Mouse (Mus musculus) lung, postnatal 14 days (tissue): ENCODE results near the gene Snx1.

Experiments
- DNase-seq: peaks from one replicate; pipeline ENCODE4 v3.0.0; 2021

The Snx1 gene

DNA sequence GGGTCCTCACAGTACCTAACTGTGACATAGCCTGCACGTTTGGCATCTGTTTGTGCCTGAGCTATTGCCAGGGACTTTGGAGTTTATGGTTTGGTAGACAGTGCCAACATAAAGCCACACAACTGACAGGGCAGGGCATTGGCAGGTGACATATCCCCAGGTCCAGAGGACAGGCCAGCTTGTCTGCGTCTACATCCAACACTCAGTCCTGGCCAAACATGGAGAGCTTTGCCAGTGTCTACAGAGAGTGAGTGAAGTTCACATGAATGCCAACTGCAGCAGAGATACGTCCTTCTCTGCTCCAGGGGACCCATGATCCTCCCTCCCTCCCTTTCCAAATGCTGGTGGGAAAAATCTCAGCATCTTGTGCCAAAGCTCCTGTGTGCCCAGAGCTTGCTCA, 42.2 kb downstream of the Snx1 start:
- no peak for DNase-seq

DNA sequence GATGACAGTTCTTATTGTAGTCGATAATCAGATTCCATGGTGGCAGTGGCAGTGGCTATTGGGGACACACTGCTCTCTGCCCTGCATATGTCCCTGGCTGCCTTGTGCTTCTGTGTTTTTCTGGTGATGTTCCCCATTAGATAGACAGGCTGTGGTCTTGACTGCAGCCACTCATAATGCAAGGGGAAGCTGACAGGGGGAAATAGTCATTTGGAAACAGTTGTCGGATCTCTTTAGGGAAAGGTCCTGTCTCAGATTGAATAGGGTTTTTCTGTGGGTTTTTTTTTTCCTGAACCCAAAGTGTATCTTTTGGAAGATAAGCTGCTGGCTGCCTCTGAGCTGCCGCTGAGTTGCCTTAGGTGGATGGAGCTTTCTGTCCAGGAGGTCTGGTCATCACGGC, 44.4 kb downstream of the Snx1 start:
- DNase-seq: no peak

DNA sequence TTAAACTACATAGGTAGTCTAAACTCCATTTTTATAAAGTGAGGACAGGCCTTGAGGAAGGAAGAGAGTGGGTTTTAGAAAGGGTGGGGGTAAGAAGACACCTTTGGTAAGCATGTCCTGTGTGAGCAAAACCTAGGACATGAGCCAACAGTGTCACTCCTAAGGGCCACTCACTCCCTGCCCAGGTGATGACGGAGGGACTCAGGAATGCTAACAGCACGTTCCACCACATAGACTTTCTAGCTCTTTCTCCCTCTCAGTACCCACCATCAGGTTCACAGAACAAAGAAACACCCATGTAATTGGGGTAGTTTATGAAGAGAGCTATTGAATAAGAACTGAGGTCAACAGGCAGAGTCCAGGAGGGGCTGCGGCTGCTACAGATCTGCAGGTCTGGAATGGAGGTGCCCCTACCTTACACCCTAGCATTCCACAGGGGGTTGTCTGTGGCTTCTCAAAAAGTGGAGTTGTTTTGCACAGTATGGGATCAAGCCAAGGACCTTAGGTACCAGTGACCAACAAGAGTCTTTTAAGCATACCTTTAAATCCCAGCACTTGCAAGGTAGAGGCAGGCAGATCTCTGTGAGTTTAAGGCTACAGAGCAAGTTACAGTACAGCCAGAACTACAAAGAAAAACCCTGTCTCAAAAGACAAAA, 45.5 kb downstream of the Snx1 start:
- DNase-seq: peak; percentile 46

DNA sequence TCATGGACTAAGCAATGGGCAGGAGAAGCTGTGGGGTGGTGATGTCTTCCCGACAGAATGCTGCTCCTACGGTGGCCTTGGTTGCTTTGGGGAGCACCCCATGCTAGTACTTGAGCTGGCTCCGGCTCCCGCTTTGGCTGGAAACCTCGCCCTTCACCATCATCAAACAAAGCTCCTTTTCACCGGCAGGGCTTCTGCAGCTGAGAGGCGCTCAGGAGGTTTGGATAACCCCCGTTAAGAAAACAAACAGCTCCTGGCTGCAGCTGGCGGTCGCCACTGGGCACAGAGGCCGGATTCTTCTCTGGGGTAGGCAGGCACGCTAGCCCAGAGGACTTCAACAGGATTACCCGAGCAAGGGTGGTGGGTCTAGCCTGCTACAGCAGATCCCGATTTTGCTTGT, 47.9 kb downstream of the Snx1 start:
- no peak for DNase-seq

DNA sequence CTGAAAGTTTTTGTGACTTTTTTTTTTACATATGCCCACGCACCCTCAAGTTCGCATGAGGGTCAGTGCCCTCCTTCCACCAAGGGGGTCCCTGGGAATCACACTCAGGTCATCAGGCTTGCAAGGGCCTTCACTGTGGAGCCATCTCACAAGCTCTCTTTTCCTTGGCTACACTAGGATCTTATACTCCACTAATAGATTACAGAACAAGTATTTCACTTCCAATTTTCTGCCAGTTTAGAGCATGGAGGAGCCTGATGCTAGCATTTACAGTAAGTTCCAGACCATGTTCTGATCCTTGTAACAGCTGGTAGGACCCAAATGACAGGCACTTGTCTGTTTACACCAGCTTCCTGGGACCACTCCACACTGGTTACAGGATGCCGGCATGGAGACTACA, 48.3 kb downstream of the Snx1 start:
- no peak for DNase-seq

DNA sequence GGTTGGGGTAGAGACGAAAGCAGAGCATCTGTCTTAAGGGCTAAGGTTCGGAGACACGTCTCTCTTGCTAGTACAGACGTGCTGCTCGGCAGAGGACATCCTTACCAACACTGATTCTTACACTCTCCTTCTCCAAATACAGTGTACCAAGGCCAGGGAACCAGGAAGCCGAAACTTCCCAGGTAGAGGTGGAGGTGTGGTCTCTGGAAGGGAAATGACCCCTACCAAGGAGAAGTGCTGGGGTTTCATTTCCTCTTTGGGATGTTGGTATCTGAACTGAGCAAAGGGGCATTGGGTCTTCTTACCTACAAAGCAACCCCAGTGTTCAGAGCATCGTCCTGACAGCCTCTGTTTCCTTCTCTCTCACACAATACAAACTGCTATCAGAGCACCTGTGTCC, 53.6 kb downstream of the Snx1 start:
- DNase-seq: no peak

DNA sequence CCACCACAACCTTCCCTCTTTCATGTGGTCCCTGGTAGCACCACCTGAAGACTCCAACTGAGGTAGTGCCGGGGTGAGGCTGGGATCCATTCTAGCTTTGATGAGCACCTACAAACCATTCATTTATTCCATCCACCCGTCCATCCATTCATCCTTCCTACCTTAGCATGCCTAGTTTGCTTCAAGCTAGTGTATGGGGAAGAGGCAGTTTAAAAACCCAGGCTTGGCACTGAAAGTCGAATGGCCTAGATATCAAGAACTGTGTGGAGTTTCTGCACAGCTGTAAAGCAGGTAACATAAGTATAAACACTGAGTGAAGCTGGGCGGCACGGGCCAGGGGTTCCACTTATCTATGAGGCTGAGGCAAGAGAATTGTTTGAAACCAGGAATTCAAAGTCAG, 56.2 kb downstream of the Snx1 start:
- DNase-seq: no peak

DNA sequence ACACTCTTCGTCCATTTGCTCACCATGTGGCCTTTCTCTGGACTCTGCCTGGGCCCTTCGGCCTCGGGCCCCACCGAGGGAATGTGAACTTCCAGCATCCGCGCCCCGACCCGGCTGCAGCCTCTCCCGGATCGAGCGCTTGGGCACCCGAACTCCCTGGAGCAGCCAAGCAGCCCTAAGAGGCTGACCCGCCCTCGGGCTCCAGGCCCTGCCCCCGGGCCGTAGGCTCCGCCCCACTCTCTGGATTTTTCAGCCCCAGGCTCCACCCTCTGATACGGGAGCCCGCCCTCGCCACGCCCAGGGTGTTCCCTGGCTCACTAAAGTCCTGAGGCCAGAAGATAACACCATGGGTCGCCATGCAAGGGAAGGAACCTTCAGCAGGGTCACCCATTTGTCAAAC, 56.8 kb downstream of the Snx1 start, which contains the start of gene Snx22:
Gene Snx22, minus strand, starts transcription at position 137 of the 400 bp plus-strand sequence.
- DNase-seq: peak; percentile 86

DNA sequence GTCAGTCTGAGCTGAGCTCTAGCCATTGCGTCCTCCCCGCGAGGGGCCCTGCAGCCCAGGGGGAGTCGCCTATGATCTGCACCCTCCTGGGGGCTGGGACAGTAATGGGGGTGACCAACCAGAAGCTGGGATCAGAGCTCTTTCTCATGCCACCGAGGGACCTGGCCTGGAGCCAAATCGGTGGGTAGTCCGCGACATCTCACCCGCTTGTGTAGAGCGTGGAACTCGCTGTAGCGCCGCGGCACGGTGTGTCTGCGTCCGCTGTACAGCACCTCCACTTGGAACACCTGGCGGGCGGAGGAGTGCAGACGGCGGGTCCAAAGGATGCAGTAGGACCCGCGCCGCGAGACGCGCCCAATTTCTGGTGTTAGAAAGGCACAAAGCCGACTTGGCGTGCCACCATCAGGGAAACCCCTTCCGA, 57.4 kb downstream of the Snx1 start:
- peak; percentile 26 for DNase-seq

DNA sequence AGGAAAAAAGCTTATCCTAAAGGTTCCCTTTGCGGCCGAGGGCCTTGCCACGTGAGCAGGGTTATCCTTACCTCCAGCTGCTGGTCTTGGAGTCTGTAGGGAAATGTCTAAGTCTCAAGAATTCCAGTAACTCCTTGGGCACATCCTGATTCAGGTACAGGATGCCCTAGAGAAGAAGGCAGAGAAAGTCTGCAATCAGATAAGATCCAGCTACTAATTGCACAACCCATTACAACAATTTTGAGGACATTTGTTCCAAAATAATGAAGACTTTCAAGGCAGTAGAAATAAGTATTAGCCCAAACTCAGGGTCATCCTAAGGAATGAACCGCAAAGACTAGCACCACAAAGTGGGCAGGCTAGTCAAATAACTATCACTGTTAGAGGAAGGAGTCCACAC, 58.3 kb downstream of the Snx1 start:
- no peak for DNase-seq

DNA sequence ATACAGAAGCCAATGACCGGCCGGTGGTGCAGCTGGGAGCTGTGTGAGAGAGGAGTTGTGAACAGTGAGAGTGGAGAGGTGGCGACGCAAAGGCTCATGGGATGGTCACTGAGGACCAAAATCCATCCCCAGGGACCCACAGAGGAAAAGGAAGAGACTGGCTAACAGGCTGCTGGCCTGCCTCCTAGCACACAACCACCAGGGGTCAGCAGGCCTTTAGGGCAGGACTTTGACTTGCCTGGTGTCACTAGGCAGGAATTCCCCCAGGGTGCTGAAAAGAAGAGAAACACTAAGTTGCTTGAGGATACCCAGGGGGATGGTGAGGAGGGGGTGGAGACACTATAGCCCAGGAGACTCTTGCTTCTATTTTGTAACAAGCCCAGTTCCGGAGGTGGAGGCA, 58.8 kb downstream of the Snx1 start:
- DNase-seq: peak; percentile 55

DNA sequence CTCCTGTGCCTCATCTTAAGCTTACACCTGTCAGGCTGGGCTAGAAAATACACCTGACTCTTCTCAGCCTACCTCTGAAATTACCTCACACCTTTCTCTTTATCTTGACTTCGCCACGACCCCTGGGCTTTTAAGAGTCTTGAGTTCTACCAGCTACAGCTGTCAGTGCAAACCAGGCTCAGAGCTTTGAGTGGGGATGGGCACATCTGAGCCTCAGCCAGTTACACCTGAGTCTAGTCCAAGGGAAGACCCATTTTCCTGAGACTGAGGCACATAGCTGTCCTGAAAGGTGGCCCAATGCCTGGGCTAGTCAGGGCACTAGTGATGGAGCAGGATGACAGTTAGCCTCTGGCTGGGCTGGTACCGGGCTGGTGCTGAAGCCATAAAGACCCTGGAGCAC, 59.6 kb downstream of the Snx1 start:
- DNase-seq: no peak

DNA sequence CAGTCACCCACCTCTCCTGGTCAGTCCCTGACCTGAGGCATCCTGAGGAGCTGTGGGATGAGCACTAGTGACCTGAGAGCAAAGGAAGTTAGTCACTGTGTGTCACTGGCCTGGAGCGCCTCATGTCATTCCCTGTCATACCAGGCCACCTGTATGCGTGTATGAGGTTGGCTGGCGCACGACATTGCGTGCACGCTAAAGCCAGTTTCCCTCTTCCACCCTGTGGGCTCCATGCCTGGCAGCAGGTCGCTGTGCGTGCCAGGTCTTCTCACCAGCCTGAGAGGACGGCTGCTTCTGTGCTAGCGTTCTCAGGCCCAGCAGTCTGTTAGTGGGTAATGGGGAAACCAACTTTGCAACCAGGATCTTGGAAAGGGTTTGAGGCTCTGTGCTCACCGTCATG, 62.1 kb downstream of the Snx1 start:
- no peak for DNase-seq

DNA sequence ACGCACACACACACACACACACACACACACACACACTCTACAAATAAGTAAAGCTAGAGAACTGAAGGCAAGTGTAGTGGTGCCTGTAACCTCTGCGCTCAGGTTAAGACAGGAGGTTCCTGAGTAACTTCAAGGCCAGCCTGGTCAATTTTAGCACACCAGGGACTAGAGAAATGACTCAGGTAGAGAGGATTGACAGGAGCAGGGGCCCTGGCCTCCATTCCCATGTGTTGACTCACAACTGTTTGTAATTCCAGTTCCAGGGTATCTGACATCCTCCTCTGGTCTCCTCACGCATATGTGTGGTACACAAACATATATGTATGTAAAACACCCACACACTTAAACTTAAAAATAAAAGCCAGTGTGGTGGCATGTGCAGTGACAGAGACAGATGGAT, 62.9 kb downstream of the Snx1 start:
- DNase-seq: no peak

DNA sequence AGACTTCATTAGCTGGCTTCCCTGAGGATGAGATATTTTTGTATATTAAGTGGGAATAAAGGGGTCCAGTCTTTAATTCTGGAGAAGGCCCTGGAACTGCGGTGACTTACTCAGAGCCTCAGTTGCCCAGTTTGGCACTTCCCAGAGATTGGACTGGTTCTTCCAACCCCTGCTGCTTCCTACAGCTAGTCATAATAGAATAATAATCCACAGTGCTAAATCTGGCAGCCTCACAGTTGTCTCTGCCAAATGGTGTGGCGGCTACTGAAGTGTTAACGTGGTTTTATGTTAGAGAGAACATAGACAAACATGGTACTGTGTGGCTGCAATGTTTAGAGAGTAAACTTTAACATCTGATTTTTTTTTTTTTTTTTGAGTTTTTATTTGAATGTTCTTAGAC, 64.7 kb downstream of the Snx1 start:
- no peak for DNase-seq

DNA sequence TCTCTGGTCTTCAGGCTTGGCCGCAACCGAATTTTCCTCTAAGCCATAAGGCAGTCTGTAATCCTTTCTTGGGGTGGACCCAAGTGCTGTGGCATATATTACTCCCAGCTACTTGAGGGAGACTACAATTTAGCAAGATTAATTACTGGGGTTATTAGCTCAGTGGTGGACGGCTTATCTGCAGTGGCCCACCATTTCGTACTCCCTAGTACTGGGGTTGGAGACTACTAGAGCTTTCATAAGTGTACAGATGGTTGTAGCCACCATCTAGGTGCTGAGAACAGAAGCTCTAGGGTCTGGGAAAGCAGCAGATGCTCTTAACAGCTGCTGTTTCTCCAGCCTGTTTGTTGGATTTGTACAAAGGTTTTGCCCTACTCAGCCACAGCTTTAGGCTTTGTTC, 65.4 kb downstream of the Snx1 start:
- DNase-seq: no peak

DNA sequence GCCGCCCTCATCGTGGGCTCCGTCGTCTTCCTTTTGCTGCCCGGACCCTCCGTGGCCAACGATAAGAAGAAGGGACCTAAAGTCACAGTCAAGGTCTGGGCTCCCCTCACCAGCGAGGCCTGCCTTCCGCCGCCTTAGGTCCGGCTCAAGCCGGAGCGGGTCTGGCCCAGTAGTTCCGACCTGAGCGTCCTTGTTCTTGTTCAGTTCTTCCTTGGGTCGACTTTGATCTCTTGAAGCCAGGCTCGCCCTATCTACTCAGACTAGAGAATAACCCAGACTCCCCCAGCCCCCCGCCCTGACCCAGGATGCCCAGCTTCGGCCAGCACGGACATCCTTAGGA, 66.1 kb downstream of the Snx1 start:
- DNase-seq: no peak

DNA sequence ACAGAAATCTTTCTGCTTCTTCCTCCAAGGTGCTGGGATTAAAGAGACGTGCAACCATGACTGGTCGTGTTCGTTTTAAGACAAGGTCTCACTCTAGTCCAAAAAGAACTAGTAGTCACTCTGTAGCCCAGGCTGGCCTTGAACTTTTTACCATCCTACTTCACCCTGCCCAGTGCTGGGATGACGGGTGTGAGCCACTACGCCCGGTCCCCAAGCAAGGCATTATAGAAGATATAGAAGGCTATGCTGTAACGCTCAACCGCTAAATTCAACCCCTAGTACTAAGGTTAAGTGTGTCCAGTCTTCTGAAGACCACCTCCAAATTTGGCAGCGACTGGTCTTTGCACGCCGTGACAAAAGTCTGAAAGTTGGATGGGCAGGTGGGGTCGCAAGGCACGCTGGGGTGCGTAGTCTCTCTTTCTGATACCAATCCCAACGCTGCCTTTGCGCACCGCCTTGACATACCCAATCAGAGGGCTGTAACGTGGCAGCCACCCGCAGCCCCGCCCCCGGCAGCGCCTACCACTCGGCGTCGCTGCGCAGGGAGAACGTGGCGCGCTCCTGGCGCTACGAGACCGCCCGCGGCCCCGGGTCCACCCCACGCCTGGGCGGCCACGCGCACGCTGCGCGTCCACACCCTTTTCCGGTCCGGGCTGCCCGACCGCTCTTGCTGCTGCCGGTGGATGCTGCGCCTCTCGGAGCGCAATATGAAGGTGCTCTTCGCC, 66.6 kb downstream of the Snx1 start, which contains the start of gene Ppib:
Gene Ppib, plus strand, starts transcription at position 640 of the 725 bp plus-strand sequence.
- peak; percentile 97 for DNase-seq

DNA sequence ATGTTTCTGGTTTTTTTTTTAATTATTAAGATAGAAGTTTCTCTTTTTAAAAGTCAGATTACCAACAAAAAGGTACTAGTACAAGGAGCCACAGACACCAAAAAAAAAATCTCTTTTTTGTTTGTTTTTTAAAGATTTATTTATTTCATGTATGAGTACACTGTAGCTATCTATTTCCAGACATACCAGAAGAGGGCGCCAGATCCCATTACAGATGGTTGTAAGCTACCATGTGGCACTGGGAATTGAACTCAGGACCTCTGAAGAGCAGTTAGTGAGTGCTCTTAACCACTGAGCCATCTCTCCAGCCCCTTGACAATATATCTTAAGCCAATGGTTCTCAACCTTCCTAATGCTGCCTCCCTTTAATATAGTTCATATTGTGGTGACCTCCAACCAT, 72.8 kb downstream of the Snx1 start:
- DNase-seq: no peak

DNA sequence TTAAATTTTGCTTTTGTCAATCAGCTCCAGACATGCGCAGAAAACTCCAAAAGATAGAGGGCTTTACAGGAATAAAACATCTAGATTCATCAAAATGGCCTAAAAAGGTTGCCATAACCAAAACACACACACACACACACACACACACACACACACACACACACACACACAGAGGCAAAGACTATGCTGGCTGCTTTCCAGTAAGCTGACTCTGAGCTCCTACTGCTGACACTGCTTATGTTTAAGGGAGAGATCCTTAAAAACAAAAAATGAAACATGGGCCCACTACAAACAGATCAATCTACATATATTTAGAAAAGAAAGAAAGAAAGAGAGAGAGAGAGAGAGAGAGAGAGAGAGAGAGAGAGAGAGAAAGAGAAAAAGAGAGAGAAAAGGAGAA, 73.7 kb downstream of the Snx1 start:
- no peak for DNase-seq

DNA sequence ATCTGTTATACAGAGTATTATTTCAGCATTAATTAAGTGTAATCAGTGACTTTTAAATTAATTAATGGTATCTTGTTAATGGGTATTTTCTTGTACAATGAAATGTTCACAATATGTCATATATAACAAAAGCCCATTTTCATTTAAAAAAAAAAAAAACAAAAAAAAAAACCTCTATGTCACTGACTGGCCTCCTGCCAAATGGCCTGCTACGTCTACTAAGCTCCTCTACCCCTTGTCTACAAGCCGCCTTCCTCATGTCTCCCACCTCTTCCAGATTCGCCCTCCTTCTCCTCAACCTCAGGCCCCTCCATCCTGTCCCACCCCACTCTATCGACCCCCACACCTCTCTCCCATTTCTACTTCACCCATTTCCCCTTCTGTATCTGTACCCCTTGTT, 74.9 kb downstream of the Snx1 start:
- DNase-seq: no peak

DNA sequence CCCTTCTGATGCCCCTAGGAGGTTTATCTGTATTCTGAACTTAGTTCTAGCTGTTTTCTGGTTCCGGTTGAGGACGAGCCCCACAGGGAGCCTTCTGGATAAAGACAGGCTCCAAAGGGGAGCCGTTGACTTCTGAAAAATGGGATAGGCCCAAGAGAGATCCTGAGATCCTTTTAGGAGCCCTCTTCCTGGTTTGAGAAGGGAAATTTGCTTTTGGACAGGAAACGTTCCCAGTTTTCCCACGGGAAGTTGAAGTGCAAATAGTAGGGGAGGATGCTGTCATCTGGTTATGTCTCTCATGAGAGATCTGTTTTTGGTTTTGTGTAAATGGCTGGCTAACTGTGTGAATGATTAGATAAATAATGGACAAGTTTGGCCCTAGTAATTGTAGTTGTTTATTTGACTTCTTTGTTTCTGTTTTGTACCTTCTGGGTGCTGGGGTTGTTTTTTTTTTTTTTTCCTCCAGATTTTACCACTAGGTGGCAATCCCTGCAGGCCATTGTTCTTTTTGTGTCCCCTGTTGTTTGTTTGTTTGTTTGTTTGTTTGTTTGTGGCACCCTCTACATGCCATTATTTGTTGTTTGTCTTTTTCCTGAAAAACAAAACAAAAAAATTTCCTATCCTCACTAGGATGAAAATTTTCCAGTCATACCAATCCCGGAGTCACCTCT, 76.3 kb downstream of the Snx1 start:
- DNase-seq: no peak

DNA sequence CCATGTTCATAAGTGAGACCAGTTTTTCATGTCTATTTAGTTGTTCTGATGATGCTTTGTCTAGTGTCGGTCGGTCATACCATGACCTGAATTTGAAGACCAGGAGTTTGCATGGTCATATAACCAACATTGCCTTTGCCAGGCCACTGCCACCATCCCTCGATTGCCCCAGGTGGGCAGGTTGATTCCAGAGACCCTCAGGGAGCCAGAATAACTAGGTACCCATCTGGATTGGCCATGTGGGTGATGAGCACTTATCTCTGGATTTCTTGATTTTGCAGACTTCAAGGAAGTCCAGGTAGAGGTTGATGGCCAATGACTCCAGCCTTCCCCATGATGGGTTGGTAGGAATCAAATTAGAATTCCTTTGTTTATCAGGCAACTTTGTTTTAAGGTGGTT, 83.1 kb downstream of the Snx1 start:
- DNase-seq: no peak

DNA sequence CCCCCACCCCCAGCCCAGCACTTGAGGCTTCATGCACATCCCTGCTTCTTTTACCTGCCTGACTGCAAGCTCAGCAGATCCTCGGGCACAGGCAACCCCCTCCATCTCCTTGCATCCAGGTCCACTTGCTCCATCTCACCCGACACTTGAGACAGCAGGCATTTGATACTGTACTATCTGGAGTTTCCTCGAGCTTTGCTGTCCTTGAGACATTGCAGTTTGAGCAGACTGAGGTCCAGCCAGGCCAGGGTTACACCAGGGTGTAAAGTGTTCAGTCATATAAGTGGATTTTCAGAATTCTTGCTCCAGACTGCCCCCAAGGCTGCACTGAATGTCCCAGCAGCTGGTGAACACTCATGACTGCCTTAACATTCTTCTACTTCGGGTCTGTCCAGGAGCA, 84.1 kb downstream of the Snx1 start:
- DNase-seq: no peak
